Mouse (Mus musculus) forebrain, embryonic 11.5 days (tissue): Measurements from ENCODE around the gene Prodh2. TPM values are rescaled to one million over a fixed set of nuclear protein-coding genes. Genes with fewer than 3 reads are reported as not detected.
A peak's percentile ranks its signal among the peaks of the same experiment; 100 is the strongest.

Source experiments
- ATAC-seq: fragments of 200-750 bp; cut with Nextera tagmentation; replicated peaks from 2 replicates; pipeline ENCODE4 v1.8.0; 2017; ENCODE audit warnings: moderate TSS enrichment; ENCODE audit not compliant: low FRiP score
- DNase-seq: peaks from one replicate; pipeline ENCODE4 v3.0.0-alpha.2; 2017; ENCODE audit warnings: low spot score
- H3K27ac ChIP-seq: fragments of 300-500 bp; sonication (generic); 2 replicates; pipeline ENCODE4 v1.5.1; 2014; ENCODE audit warnings: low read depth, low read length
- H3K27me3 ChIP-seq: fragments of 300-500 bp; sonication (generic); 2 replicates; pipeline ENCODE4 v1.6.1; 2014; ENCODE audit warnings: mild to moderate bottlenecking, low read length, mixed read lengths; ENCODE audit not compliant: control insufficient read depth, insufficient read depth
- H3K36me3 ChIP-seq: fragments of 300-500 bp; sonication (generic); 2 replicates; pipeline ENCODE4 v1.6.1; 2014; ENCODE audit warnings: mild to moderate bottlenecking, low read length, moderate library complexity, mixed read lengths; ENCODE audit not compliant: control insufficient read depth, insufficient read depth
- H3K4me1 ChIP-seq: fragments of 300-500 bp; sonication (generic); replicated peaks from 2 replicates; pipeline ENCODE4 v1.6.1; 2014; ENCODE audit warnings: low read length, mixed read lengths; ENCODE audit not compliant: control insufficient read depth, insufficient read depth
- H3K4me2 ChIP-seq: fragments of 300-500 bp; sonication (generic); 2 replicates; pipeline ENCODE4 v1.6.1; 2014; ENCODE audit warnings: low read depth, mild to moderate bottlenecking, low read length, moderate library complexity, mixed read lengths; ENCODE audit not compliant: severe bottlenecking
- H3K4me3 ChIP-seq: fragments of 300-500 bp; sonication (generic); 2 replicates; pipeline ENCODE4 v1.5.1; 2014; ENCODE audit warnings: low read depth, low read length
- H3K9ac ChIP-seq: fragments of 300-500 bp; sonication (generic); 2 replicates; pipeline ENCODE4 v1.6.1; 2014; ENCODE audit warnings: low read length
- H3K9me3 ChIP-seq: fragments of 300-500 bp; sonication (generic); 2 replicates; pipeline ENCODE4 v1.6.1; 2016; ENCODE audit warnings: low read length, mixed read lengths; ENCODE audit not compliant: control insufficient read depth
- WGBS: fragments of 180-500 bp; shearing (Covaris S2); extraction: QIAGEN DNeasy Blood & Tissue Kit; methylation state at CpG from one replicate; pipeline ENCODE4 v1.1.7; 2014; 5-methylcytosine and 5-hydroxymethylcytosine counted together
- polyA plus RNA-seq: library from polyadenylated mRNA; unstranded; fragments of >200 nt; fragmentation: Nextera tagmentation; extraction: Ambion mirVana; gene quantifications from 2 replicates; pipeline ENCODE4 v1.2.1, GENCODE M21; 2014

The Prodh2 gene
- polyA plus RNA-seq, 1 experiment from 2014 or later, result not detected

DNA sequence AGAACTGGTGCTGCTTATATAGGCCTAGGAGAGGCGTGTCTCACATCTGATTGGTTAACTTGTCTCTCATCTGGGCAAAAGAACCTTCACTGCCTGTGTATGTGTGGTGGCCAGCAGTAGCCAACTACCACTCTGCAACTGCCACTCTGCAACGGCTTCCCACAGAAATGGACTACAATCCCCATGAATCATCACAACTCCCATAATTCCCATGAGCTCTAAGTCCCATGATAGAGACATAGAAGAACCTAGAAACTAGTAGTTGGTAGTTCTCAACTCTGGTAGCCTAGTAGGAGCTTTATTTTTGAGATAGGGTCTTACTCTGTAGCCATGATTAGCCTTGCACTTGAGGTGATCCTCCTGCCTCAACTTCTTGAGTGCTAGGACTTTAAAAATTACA is 56.5 kb downstream of the Prodh2 start:
- ATAC-seq (no peak), DNase-seq (no peak)
- Histone ChIP-seq H3K4me3 (no peak overlapping the region), H3K9me3 (no peaks in the 10 kb centered on the region), H3K4me2 (no peak overlapping the region), H3K36me3 (no peaks in the 10 kb centered on the region; the same call in 1 of the 2 replicates), H3K27me3 (no peaks in the 10 kb centered on the region), H3K27ac (no peak overlapping the region), H3K9ac (no peak overlapping the region), H3K4me1 (peaks cover 4% of the 10 kb centered on the region; the same call in 1 of the 2 replicates)
- WGBS, result 72% methylated on average over 2 of the region's 2 CpGs

- Histone ChIP-seq H3K9ac (no peak overlapping the region), H3K4me1 (peaks cover 4% of the 10 kb centered on the region; the same call in 1 of the 2 replicates), H3K27me3 (no peaks in the 10 kb centered on the region), H3K36me3 (peaks cover under 1% of the 10 kb centered on the region; the same call in 1 of the 2 replicates), H3K27ac (no peak overlapping the region), H3K9me3 (no peaks in the 10 kb centered on the region), H3K4me2 (no peak overlapping the region), H3K4me3 (no peak overlapping the region)
- ATAC-seq, result no peak
- DNase-seq, result no peak
- 95% methylated on average over 1 of the region's 1 CpGs for WGBS
Measured at GRCm38 (mm10) chr7:30550603-30551002, 57.2 kb downstream of the Prodh2 start.

DNA sequence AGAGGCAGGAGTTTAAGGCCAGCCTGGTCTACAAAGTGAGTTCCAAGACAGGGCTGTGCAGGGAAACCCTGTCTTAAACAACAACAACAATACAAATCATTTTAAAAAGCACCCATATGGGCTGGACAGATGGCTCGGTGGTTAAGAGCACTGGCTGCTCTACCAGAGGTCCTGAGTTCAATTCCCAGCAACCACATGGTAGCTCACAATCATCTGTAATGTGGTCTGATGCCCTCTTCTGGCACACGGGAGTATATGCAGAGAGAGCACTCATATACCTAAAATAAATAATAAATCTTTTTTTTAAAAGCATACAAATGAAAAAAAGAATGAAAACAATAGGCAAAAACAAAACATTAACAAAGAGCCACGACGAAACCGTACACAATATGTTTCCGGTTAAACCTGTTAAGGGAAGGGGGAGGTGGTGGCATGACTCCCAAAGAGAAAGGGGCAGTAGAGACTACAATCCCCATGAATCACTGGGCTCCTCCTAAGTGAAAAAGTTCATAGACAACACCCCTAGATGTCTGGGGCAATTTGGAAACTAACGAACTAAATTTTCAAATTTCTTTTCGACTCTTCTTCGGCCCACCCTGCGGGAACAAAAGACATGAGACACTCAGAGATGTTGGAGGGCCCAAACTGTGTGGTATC is 58.2 kb downstream of the Prodh2 start:
- Histone ChIP-seq H3K4me3 (peak overlapping the region; percentile 44), H3K9me3 (no peaks in the 10 kb centered on the region), H3K36me3 (peaks cover 3% of the 10 kb centered on the region; the same call in 1 of the 2 replicates), H3K27ac (peak overlapping the region; percentile 83), H3K4me2 (peak overlapping the region; percentile 91; the same call in 1 of the 2 replicates), H3K4me1 (peaks cover 4% of the 10 kb centered on the region; the same call in 1 of the 2 replicates), H3K27me3 (no peaks in the 10 kb centered on the region), H3K9ac (peak overlapping the region; percentile 67)
- ATAC-seq (peak; percentile 68), DNase-seq (no peak)
- 4% methylated on average over 10 of the region's 10 CpGs for WGBS

GRCm38 (mm10) chr7:30552102-30553020 is 58.9 kb downstream of the Prodh2 start, which contains the start of the genes Hspb6 and Proser3:
TSS of gene Hspb6 (plus strand) at chr7:30552178.
TSS of gene Proser3 (minus strand) at chr7:30552299.
- peak within 1 kb of the TSS; percentile 44 for H3K4me3 ChIP-seq
- DNase-seq (peak; percentile 96), ATAC-seq (peak; percentile 94)
- H3K9me3 ChIP-seq, result no peaks in the 10 kb centered on the region
- H3K4me2 ChIP-seq, result peak within 1 kb of the TSS; percentile 91
- H3K36me3 ChIP-seq, result peaks cover 3% of the 10 kb centered on the region; the same call in 1 of the 2 replicates
- peak within 1 kb of the TSS; percentile 83 for H3K27ac ChIP-seq
- H3K4me1 ChIP-seq, result peaks cover 4% of the 10 kb centered on the region; the same call in 1 of the 2 replicates
- H3K9ac ChIP-seq, result peak within 1 kb of the TSS; percentile 69
- WGBS, result 2% methylated on average over 44 of the region's 44 CpGs
- no peaks in the 10 kb centered on the region for H3K27me3 ChIP-seq

DNA sequence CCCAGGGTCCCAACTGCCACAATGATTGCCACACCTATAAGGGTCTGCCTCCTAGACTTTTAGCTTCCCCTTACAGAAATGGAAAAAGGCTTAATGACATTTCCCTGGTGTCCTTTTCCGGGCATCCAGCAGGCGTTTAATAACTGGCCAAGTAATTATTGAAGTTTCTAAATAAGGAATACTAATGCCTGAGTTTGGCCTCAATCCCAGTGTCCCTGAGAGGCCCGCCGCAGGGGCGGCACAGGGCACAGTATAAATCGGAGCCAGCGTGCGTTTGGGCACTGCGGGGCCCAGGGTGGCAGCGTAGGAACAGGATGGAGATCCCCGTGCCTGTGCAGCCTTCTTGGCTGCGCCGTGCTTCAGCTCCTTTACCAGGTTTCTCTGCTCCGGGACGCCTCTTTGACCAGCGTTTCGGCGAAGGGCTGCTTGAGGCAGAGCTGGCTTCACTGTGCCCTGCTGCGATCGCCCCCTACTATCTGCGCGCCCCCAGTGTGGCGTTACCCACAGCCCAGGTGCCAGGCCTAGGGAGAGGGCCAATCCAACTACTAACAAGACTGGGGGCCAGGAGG is 59.7 kb downstream of the Prodh2 start:
- Histone ChIP-seq H3K36me3 (peaks cover 3% of the 10 kb centered on the region; the same call in 1 of the 2 replicates), H3K27me3 (no peaks in the 10 kb centered on the region), H3K4me2 (peak overlapping the region; percentile 91), H3K4me1 (peaks cover 4% of the 10 kb centered on the region; the same call in 1 of the 2 replicates), H3K27ac (no peak overlapping the region), H3K9me3 (no peaks in the 10 kb centered on the region), H3K9ac (peak overlapping the region; percentile 69), H3K4me3 (peak overlapping the region; percentile 44)
- DNase-seq (peak; percentile 61), ATAC-seq (no peak)
- WGBS, result 11% methylated on average over 23 of the region's 23 CpGs

GRCm38 (mm10) chr7:30553810-30554584 is 60.6 kb downstream of the Prodh2 start:
- WGBS, result 85% methylated on average over 22 of the region's 22 CpGs
- Histone ChIP-seq H3K4me1 (peaks cover 4% of the 10 kb centered on the region; the same call in 1 of the 2 replicates), H3K9ac (peak overlapping the region; percentile 69; the same call in 1 of the 2 replicates), H3K4me2 (peak overlapping the region; percentile 91), H3K4me3 (peak overlapping the region; percentile 1; the same call in 1 of the 2 replicates), H3K9me3 (no peaks in the 10 kb centered on the region), H3K27me3 (no peaks in the 10 kb centered on the region), H3K27ac (no peak overlapping the region), H3K36me3 (peaks cover 3% of the 10 kb centered on the region; the same call in 1 of the 2 replicates)
- DNase-seq (no peak), ATAC-seq (no peak)

GRCm38 (mm10) chr7:30556894-30557536 is 63.6 kb downstream of the Prodh2 start:
- no peak overlapping the region for H3K4me2 ChIP-seq
- no peaks in the 10 kb centered on the region for H3K9me3 ChIP-seq
- H3K27ac ChIP-seq, result no peak overlapping the region
- no peaks in the 10 kb centered on the region for H3K27me3 ChIP-seq
- H3K36me3 ChIP-seq, result peaks cover 3% of the 10 kb centered on the region; the same call in 1 of the 2 replicates
- H3K4me1 ChIP-seq, result peaks cover 5% of the 10 kb centered on the region; the same call in 1 of the 2 replicates
- DNase-seq, result no peak
- ATAC-seq, result no peak
- 95% methylated on average over 18 of the region's 18 CpGs for WGBS
- no peak overlapping the region for H3K9ac ChIP-seq
- no peak overlapping the region for H3K4me3 ChIP-seq
